Mouse (Mus musculus) embryonic facial prominence, embryonic 12.5 days (tissue): ENCODE results near the gene Capza2. TPM values are rescaled to one million over a fixed set of nuclear protein-coding genes. Genes with fewer than 3 reads are reported as not detected.
A peak's percentile ranks its signal among the peaks of the same experiment; 100 is the strongest.

ENCODE experiments used
- ATAC-seq: fragments of 200-750 bp; cut with Nextera tagmentation; 2 replicates; pipeline ENCODE4 v1.8.0; 2017; ENCODE audit not compliant: insufficient number of reproducible peaks, insufficient read depth, low FRiP score, low TSS enrichment
- H3K27ac ChIP-seq: fragments of 300-500 bp; sonication (generic); 2 replicates; pipeline ENCODE4 v1.5.1; 2016; ENCODE audit warnings: mild to moderate bottlenecking
- H3K27me3 ChIP-seq: fragments of 300-500 bp; sonication (generic); 2 replicates; pipeline ENCODE4 v1.6.1; 2016; ENCODE audit warnings: mild to moderate bottlenecking, moderate library complexity
- H3K36me3 ChIP-seq: fragments of 300-500 bp; sonication (generic); 2 replicates; pipeline ENCODE4 v1.6.1; 2016; ENCODE audit warnings: mild to moderate bottlenecking
- H3K4me1 ChIP-seq: fragments of 300-500 bp; sonication (generic); 2 replicates; pipeline ENCODE4 v1.6.1; 2016
- H3K4me2 ChIP-seq: fragments of 300-500 bp; sonication (generic); replicated peaks from 2 replicates; pipeline ENCODE4 v1.6.1; 2016; ENCODE audit warnings: mild to moderate bottlenecking, moderate library complexity
- H3K4me3 ChIP-seq: fragments of 300-500 bp; sonication (generic); 2 replicates; pipeline ENCODE4 v1.5.1; 2016; ENCODE audit warnings: mild to moderate bottlenecking
- H3K9ac ChIP-seq: fragments of 300-500 bp; sonication (generic); 2 replicates; pipeline ENCODE4 v1.6.1; 2016; ENCODE audit warnings: mild to moderate bottlenecking, moderate library complexity
- H3K9me3 ChIP-seq: fragments of 300-500 bp; sonication (generic); 2 replicates; pipeline ENCODE4 v1.6.1; 2016; ENCODE audit warnings: mild to moderate bottlenecking, moderate library complexity
- WGBS: fragments of 180-500 bp; shearing (Covaris S2); methylation state at CpG from one replicate; pipeline ENCODE4 v1.1.7; 2016; 5-methylcytosine and 5-hydroxymethylcytosine counted together
- polyA plus RNA-seq: library from polyadenylated mRNA; unstranded; fragments of >200 nt; fragmentation: Nextera tagmentation; extraction: Ambion mirVana; gene quantifications from 2 replicates; pipeline ENCODE4 v1.2.1, GENCODE M21; 2016

Gene Capza2
- polyA plus RNA-seq, 1 experiment from 2014 or later = 194 TPM

DNA sequence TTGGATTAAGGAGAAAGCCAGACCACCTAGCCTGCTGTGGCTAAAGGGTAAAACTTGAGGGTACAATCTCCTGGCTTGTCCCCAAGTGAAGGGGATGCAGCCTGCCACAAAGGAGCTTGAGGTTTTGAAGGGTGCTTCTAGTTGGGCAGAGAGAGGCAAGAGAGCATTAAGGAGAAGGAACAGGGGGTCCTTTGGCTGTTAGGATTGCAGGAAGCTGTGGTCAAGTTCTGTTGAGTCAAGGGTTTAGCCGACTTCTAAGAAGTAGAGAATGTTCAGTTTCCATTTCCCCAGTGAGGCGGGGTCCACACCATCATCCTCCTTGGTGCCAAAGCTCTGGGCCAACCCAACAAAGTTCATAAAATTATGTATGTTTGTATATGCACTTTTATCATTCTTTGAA is 19.0 kb downstream of the Capza2 start:
- Histone ChIP-seq H3K27ac (no peak overlapping the region), H3K4me1 (no peaks in the 10 kb centered on the region), H3K9me3 (no peaks in the 10 kb centered on the region), H3K4me3 (no peak overlapping the region), H3K9ac (no peak overlapping the region), H3K36me3 (peaks cover 13% of the 10 kb centered on the region; the same call in 1 of the 2 replicates), H3K4me2 (no peak overlapping the region), H3K27me3 (no peaks in the 10 kb centered on the region)
- WGBS = 93% methylated on average over 2 of the region's 2 CpGs
- no peak for ATAC-seq

DNA sequence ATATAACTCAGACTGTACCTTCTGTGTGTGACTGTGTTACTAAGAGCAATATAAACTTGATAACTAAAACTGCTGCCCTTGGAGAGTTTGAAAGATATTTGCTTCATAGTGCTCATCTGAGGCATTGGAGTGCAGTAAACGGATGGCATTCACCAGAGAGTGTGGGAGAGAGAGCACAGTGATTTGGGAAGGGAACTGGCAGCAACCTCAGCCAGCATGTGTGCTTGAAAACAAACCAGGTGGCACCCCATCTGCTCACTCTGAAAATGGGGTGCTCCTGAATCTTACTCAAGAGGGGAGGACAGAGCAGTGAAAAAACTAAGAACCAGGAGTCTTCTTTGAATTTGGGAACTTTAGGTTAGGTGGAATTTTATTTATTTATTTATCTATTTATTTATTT is 21.3 kb downstream of the Capza2 start:
- Histone ChIP-seq H3K36me3 (peaks cover 14% of the 10 kb centered on the region), H3K4me1 (no peaks in the 10 kb centered on the region), H3K9ac (no peak overlapping the region), H3K4me3 (no peak overlapping the region), H3K4me2 (no peak overlapping the region), H3K27me3 (no peaks in the 10 kb centered on the region), H3K9me3 (no peaks in the 10 kb centered on the region), H3K27ac (no peak overlapping the region)
- no peak for ATAC-seq
- WGBS = 85% methylated on average over 1 of the region's 1 CpGs

DNA sequence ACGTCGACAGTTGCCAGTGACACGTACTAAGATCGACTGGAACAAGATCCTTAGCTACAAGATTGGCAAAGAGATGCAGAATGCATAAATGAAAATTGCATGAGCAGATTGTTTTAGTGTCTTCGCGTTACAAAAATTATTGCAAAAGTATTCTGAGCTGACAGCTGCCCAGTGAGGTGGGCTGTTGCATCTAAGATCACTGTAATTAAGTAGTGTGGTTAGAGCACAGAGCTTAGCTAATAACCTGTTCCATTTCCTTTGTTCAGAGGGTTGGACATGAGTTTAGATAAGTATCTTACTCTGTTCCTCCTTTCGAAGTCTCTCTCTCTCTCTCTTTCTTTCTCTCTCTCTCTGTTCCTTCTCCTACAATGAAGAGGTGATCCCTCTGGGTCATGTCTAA is 29.3 kb downstream of the Capza2 start:
- 95% methylated on average over 7 of the region's 7 CpGs for WGBS
- no peaks in the 10 kb centered on the region for H3K9me3 ChIP-seq
- no peak overlapping the region for H3K27ac ChIP-seq
- H3K36me3 ChIP-seq = peaks cover 38% of the 10 kb centered on the region
- H3K4me1 ChIP-seq = no peaks in the 10 kb centered on the region
- H3K4me3 ChIP-seq = no peak overlapping the region
- no peaks in the 10 kb centered on the region for H3K27me3 ChIP-seq
- ATAC-seq = no peak
- no peak overlapping the region for H3K4me2 ChIP-seq
- H3K9ac ChIP-seq = no peak overlapping the region

DNA sequence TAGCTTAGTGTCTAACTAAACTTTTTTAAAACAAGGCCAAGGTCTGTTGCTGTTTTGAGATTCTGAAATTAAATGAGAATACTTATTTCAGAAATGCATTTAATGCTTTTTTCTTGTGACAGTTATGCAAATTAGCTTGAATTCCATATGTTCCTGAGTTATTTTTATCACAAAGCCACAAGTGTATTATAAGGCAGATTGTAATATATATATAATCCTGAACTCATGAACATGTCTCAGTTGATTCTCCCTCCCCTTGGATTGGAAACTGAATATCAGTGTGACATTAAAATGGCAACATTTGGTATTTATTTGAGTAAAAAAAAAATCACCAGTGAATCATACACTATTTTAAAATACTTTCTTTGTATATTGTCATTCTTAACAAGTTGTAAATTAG is 30.0 kb downstream of the Capza2 start:
- H3K4me1 ChIP-seq = no peaks in the 10 kb centered on the region
- no peaks in the 10 kb centered on the region for H3K9me3 ChIP-seq
- H3K4me3 ChIP-seq = no peak overlapping the region
- no peak overlapping the region for H3K9ac ChIP-seq
- no peak overlapping the region for H3K27ac ChIP-seq
- H3K4me2 ChIP-seq = no peak overlapping the region
- ATAC-seq = no peak
- H3K36me3 ChIP-seq = peaks cover 38% of the 10 kb centered on the region
- no peaks in the 10 kb centered on the region for H3K27me3 ChIP-seq

DNA sequence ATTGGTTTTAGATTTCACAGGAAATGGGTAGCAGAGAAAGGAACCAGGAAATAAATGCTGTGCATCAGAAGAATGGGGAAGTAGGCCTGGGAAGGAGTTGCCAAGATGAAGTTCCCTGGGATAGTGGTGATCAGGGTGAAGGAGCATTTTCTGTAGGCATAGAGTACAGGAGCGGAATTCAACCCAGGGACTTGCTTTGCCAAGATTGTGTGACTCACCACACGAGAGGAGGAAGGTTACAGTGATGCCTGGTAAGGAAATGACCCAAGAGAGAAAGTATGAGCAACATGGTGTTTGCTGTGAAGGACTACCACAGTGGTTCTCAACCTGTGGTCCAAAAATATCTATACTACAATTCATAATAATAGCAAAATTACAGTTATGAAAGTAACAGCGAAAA is 31.8 kb downstream of the Capza2 start:
- Histone ChIP-seq H3K9me3 (no peaks in the 10 kb centered on the region), H3K27ac (no peak overlapping the region), H3K4me2 (no peak overlapping the region), H3K4me3 (no peak overlapping the region), H3K27me3 (no peaks in the 10 kb centered on the region), H3K36me3 (peaks cover 25% of the 10 kb centered on the region), H3K9ac (no peak overlapping the region), H3K4me1 (no peaks in the 10 kb centered on the region)
- ATAC-seq = no peak
- WGBS = 91% methylated on average over 3 of the region's 3 CpGs

DNA sequence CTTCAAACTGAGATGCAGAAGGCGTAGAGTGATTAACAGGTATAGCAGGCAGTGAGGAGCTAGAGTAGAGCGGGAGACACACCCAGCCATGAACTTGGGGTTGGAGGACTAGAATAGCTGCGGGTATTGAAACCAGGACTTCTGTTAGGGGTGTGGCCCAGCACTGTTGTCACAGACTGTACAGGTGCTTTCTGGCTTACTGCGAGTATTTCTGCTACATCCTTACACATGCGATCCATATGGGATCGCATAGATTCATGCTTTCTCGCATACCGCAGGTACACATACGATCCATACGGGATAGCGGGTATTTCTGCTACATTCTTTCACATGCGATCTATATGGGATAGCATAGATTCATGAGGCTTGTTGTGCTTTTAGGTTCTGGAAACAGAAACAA is 32.3 kb downstream of the Capza2 start:
- Histone ChIP-seq H3K4me2 (no peak overlapping the region), H3K9ac (no peak overlapping the region), H3K27me3 (no peaks in the 10 kb centered on the region), H3K4me1 (no peaks in the 10 kb centered on the region), H3K36me3 (peaks cover 20% of the 10 kb centered on the region), H3K27ac (no peak overlapping the region), H3K4me3 (no peak overlapping the region), H3K9me3 (no peaks in the 10 kb centered on the region)
- WGBS = 96% methylated on average over 12 of the region's 12 CpGs
- 0 out of 2 replicates have a peak, but pooled peaks have one; percentile 22 for ATAC-seq

DNA sequence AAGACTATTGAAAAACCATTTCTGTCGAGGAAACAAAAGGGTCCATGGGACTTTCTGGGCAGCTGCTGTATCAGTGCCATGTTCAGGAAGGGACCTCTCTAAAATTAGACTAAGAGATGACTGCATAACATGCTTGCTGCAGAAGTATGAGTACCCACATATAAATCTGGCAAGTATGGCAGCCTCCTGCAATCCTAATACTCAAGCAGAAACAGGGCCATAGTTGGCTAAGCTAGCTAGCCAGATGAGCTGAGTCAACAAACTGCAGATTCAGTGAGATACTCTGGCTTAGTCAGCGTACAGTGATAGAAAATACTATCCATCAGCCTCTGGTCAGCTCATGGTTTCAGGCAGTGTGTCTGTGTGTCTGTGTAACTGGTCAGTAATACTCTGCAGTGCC is 33.8 kb downstream of the Capza2 start:
- no peaks in the 10 kb centered on the region for H3K27me3 ChIP-seq
- H3K9me3 ChIP-seq = no peaks in the 10 kb centered on the region
- no peaks in the 10 kb centered on the region for H3K4me1 ChIP-seq
- ATAC-seq = no peak
- H3K4me2 ChIP-seq = no peak overlapping the region
- H3K27ac ChIP-seq = no peak overlapping the region
- H3K9ac ChIP-seq = no peak overlapping the region
- 89% methylated on average over 2 of the region's 2 CpGs for WGBS
- H3K4me3 ChIP-seq = no peak overlapping the region
- H3K36me3 ChIP-seq = peaks cover 14% of the 10 kb centered on the region

DNA sequence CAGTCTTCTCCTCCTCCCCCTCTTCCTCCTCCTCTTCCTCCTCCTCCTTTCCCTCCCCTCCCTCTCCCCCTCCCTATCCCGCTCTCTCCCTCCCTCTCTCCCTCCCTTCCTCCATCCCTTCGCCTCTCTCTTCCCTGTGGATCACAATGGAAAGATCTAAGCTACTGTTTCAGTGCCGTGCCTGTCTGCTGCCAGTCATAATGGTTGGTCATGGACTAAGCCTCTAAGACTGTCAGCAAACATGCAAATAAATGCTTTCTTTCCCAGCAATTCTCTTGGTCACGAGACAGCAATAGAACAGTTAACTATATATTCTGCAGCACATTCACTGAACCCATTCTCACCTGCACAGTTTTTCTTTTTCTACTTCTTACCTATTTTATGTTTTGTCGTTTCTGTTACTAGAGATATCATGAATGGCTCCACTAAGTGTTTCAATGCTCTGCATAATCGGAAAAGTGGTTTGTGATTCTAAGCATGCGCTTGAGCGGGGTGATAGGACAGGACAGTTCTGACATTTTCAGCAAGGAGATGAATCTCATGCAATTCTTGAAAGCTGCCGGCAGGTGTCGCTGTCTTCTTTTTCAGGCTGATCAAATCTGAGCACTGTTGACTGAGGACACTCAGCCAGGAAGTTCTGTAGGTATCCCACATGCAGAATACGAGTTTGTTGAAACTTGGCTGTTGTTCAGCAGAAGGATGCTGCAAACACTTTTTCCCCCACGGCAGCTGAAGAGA is 39.2 kb downstream of the Capza2 start:
- Histone ChIP-seq H3K4me1 (no peaks in the 10 kb centered on the region), H3K36me3 (no peaks in the 10 kb centered on the region), H3K4me2 (no peak overlapping the region), H3K4me3 (no peak overlapping the region), H3K27me3 (no peaks in the 10 kb centered on the region), H3K9me3 (no peaks in the 10 kb centered on the region), H3K27ac (no peak overlapping the region), H3K9ac (no peak overlapping the region)
- ATAC-seq = no peak
- WGBS = 30% methylated on average over 12 of the region's 12 CpGs

DNA sequence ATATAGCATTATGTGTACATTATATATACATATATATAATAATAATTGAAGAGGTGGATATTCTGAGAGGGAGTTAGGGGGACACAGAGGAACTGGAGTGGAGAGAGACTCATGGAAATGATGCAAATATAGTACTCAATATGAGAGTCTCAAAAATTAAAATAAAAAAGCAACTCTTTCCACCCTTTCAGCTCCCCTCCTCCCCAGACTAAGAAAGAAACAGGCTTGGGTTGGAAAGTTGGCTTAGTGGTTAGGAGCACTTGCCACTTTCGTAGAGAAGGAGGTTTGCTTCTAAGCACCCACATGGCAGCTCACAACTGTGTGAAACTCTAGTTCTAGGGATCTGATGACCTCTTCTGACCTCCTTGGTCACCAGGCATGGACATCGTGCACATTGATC is 41.0 kb downstream of the Capza2 start:
- no peak overlapping the region for H3K4me2 ChIP-seq
- H3K9ac ChIP-seq = no peak overlapping the region
- no peak overlapping the region for H3K4me3 ChIP-seq
- no peak for ATAC-seq
- WGBS = 76% methylated on average over 2 of the region's 2 CpGs
- no peaks in the 10 kb centered on the region for H3K36me3 ChIP-seq
- H3K4me1 ChIP-seq = no peaks in the 10 kb centered on the region
- H3K27me3 ChIP-seq = no peaks in the 10 kb centered on the region
- 0 out of 2 replicates have a peak, but pooled peaks cover 5% of the 10 kb centered on the region for H3K9me3 ChIP-seq
- H3K27ac ChIP-seq = no peak overlapping the region

DNA sequence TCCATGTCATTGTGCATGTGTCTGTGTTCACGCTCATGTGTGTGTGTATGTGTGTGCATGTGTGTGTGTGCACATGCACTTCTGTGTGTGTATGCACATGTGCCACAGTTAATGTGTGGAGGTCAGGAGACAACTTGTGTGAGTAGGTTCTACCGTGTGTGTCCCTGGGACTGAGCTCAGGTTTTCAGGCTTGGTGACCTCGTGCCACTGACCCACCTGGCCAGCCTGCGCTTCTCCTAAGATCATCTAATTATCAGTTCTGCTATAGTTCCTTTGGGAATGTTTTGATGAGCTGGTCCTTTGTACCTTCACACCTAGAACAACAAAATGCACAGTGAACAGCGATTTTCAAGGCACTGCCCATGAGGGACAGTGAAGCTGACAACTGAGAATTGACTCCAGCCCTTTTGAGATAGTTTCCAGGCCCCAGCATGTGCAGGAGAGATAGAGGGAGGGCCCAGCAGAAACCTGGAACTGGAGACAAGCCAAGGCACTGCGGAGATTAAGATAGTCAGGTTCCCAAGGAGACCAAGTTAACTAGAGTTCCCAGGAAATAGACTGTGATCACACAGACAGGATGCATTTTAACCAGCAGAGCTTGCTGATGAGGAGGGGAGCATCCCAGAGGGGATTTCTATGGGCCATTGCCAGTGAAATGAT is 44.4 kb downstream of the Capza2 start:
- WGBS = 74% methylated on average over 6 of the region's 6 CpGs
- no peaks in the 10 kb centered on the region for H3K4me1 ChIP-seq
- no peak overlapping the region for H3K4me2 ChIP-seq
- H3K9ac ChIP-seq = no peak overlapping the region
- H3K36me3 ChIP-seq = no peaks in the 10 kb centered on the region
- ATAC-seq = no peak
- no peak overlapping the region for H3K4me3 ChIP-seq
- H3K27ac ChIP-seq = no peak overlapping the region
- H3K9me3 ChIP-seq = 0 out of 2 replicates have a peak, but pooled peaks cover 5% of the 10 kb centered on the region
- H3K27me3 ChIP-seq = no peaks in the 10 kb centered on the region

DNA sequence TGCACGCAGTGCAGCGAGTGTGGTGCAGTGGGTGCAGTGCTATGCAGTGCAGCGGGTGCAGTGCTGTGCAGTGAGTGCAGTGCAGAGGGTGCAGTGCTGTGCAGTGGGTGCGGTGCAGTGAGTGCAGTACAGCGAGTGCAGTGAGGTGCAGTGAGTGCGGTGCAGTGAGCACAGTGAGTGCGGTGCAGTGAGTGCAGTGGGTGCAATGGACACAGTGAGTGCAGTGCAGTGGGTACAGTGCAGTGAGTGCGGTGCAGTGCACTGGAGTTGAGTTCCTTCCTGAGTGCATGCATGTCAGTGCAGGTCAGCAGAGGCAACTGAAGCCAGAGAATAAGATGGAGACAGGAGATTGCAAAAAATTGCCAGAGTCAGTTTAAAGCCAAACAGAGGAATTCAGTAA is 45.8 kb downstream of the Capza2 start:
- Histone ChIP-seq H3K9ac (no peak overlapping the region), H3K4me2 (no peak overlapping the region), H3K4me3 (no peak overlapping the region), H3K27ac (no peak overlapping the region), H3K9me3 (0 out of 2 replicates have a peak, but pooled peaks cover 5% of the 10 kb centered on the region), H3K36me3 (no peaks in the 10 kb centered on the region), H3K4me1 (no peaks in the 10 kb centered on the region), H3K27me3 (no peaks in the 10 kb centered on the region)
- peak; percentile 62; the same call in 1 of the 2 replicates for ATAC-seq
- WGBS = 95% methylated on average over 8 of the region's 8 CpGs

DNA sequence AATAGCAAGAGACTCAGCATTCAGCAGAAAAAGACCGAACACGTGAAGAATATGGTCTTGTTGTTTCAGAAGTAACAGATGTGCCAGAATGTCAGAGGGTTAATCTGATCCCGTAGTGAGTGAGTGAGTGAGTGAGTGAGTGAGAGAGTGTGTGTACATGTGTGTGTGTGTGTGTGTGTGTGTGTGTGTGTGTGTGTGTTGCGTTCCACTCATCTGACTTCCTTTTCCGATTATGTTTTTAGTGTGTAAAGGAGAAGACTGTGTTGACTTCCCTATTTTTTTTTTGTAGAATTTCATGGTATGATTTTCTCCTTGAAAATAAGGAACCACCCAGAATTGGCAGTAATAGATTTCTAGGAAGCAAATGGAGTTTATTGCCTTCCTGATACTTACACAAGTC is 52.6 kb downstream of the Capza2 start:
- Histone ChIP-seq H3K27ac (no peak overlapping the region), H3K9ac (no peak overlapping the region), H3K4me1 (no peaks in the 10 kb centered on the region), H3K4me3 (no peak overlapping the region), H3K36me3 (no peaks in the 10 kb centered on the region), H3K27me3 (no peaks in the 10 kb centered on the region), H3K4me2 (no peak overlapping the region), H3K9me3 (no peaks in the 10 kb centered on the region)
- ATAC-seq = no peak
- 77% methylated on average over 5 of the region's 5 CpGs for WGBS
